Mouse (Mus musculus) small intestine, adult 2 months (tissue): ENCODE data around the gene Hnrnpab.

Source experiments
- CTCF ChIP-seq: fragments of 200-500 bp; IDR thresholded peaks from 2 replicates; pipeline ENCODE4 v1.5.1; 2012; ENCODE audit warnings: low read depth, mild to moderate bottlenecking, control low read depth, inconsistent platforms, low read length, moderate library complexity, mixed read lengths; ENCODE audit not compliant: insufficient replicate concordance, insufficient read length; ENCODE audit errors: extremely low read depth
- POLR2A ChIP-seq: fragments of 200-500 bp; IDR thresholded peaks from 2 replicates; pipeline ENCODE4 v1.6.1; 2012; ENCODE audit warnings: low read depth, mild to moderate bottlenecking, control low read depth, inconsistent platforms, low read length, moderate library complexity

DNA sequence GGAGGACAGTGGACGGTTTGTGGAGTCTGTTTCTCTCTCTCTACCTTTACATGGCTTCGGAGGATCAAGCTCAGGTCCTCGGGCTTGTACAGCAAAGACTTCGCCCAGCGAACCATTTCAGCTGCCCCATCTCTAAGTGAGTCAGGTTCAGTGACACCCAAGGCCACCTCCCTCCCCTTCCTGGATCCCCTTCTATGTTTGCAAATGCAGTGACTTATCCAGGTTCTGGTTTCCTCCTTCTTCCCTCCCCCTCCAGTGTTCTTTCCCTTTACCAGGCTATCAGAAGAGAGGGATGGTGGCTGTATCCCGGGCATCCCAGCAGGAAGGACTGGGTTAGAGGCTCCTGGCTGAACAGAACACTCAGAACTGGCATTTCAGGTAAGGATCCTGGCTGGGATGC lies 47.1 kb upstream of the Hnrnpab start:
- TF ChIP-seq POLR2A = no peak
- no peak for TF ChIP-seq CTCF
